Mouse (Mus musculus): ENCODE data around the gene Rabgef1.

- TF ChIP-seq POLR2AphosphoS2 (IDR thresholded peaks at IDR 0.05; ENCODE audit: low read length) (no peak), POLR2A (IDR thresholded peaks at IDR 0.05; ENCODE audit: control insufficient read depth in 1 of 2, insufficient read depth in 1 of 2, low read depth in 1 of 2, low read length in 2 of 2, poor library complexity in 1 of 2) (no peak), KAT2A (conservative IDR thresholded peaks at IDR 0.05; ENCODE audit: low read depth, low read length) (no peak), ZC3H11A (IDR thresholded peaks at IDR 0.05; ENCODE audit: low read depth, low read length) (no peak), CTCF (IDR thresholded peaks at IDR 0.05 in 2 of 3, conservative IDR thresholded peaks at IDR 0.05 in 1 of 3; ENCODE audit: control insufficient read depth in 1 of 3, insufficient read depth in 1 of 3, low read depth in 2 of 3, low read length in 3 of 3, poor library complexity in 1 of 3, severe bottlenecking in 1 of 3) (no peak), ZKSCAN1 (IDR thresholded peaks at IDR 0.05; ENCODE audit: low read depth, low read length) (no peak), NELFE (IDR thresholded peaks at IDR 0.05; ENCODE audit: low read depth, low read length) (no peak)
Measured at GRCm38 (mm10) chr5:130247823-130248222, 76.2 kb downstream of the Rabgef1 start.

Data from MEL (cell line).